Mouse (Mus musculus) layer of hippocampus, adult 2 months (tissue): ENCODE results near the gene Gm10300. TPM values are rescaled to one million over a fixed set of nuclear protein-coding genes. Genes with fewer than 3 reads are reported as not detected.
A peak's percentile ranks its signal among the peaks of the same experiment; 100 is the strongest.

ENCODE experiments used
- DNase-seq, 2 experiments: peaks; one replicate each; pipeline ENCODE4 v3.0.0; 2022; ENCODE audit warnings: low spot score in 2 of 2
- H3K27ac ChIP-seq: fragments of 200-600 bp; 2 replicates; pipeline ENCODE4 v1.8.1; 2022
- H3K4me3 ChIP-seq: fragments of 200-600 bp; 2 replicates; pipeline ENCODE4 v1.8.1; 2022; ENCODE audit warnings: mild to moderate bottlenecking
- CTCF ChIP-seq: fragments of 200-600 bp; conservative IDR thresholded peaks from 2 replicates; pipeline ENCODE4 v1.8.1; 2022; ENCODE audit warnings: antibody characterized with exemption, mild to moderate bottlenecking, moderate library complexity
- total RNA-seq, 2 experiments: library from RNA; stranded (reverse); gene quantifications; 2 replicates each; pipeline ENCODE4 v1.2.3; 2021

Gm10300 gene
- total RNA-seq, 2 experiments from 2014 or later: not detected

GRCm38 (mm10) chr4:132076480-132077405 lies 2.2 kb downstream of the Gm10300 start:
- Histone ChIP-seq H3K4me3 (no peak overlapping the region), H3K27ac (no peak overlapping the region)
- DNase-seq: no peak
- no peak for TF ChIP-seq CTCF

GRCm38 (mm10) chr4:132077445-132077844 lies 2.9 kb downstream of the Gm10300 start:
- Histone ChIP-seq H3K4me3 (no peak overlapping the region), H3K27ac (no peak overlapping the region)
- TF ChIP-seq CTCF: no peak
- no peak for DNase-seq

GRCm38 (mm10) chr4:132078296-132078714 lies 3.8 kb downstream of the Gm10300 start:
- no peak for TF ChIP-seq CTCF
- DNase-seq: no peak
- no peak overlapping the region for H3K4me3 ChIP-seq
- H3K27ac ChIP-seq: no peak overlapping the region

GRCm38 (mm10) chr4:132079555-132080275 lies 5.2 kb downstream of the Gm10300 start:
- Histone ChIP-seq H3K4me3 (no peak overlapping the region; the same call in 1 of the 2 replicates), H3K27ac (no peak overlapping the region)
- DNase-seq: peak; percentile 41 to 68
- peak; percentile 95 for TF ChIP-seq CTCF

- DNase-seq: no peak
- no peak overlapping the region for H3K27ac ChIP-seq
- H3K4me3 ChIP-seq: no peak overlapping the region
- no peak for TF ChIP-seq CTCF
These were observed 6.0 kb downstream of the Gm10300 start for GRCm38 (mm10) chr4:132080492-132080983.

GRCm38 (mm10) chr4:132085114-132085513 lies 10.6 kb downstream of the Gm10300 start:
- no peak for TF ChIP-seq CTCF
- DNase-seq: no peak
- no peak overlapping the region for H3K27ac ChIP-seq
- H3K4me3 ChIP-seq: no peak overlapping the region

GRCm38 (mm10) chr4:132088921-132089320 lies 14.4 kb downstream of the Gm10300 start:
- no peak overlapping the region for H3K27ac ChIP-seq
- TF ChIP-seq CTCF: peak; percentile 93
- H3K4me3 ChIP-seq: no peak overlapping the region
- DNase-seq: peak; percentile 51 to 69

- Histone ChIP-seq H3K4me3 (no peak overlapping the region), H3K27ac (no peak overlapping the region)
- no peak for DNase-seq
- TF ChIP-seq CTCF: no peak
These were observed 18.6 kb downstream of the Gm10300 start for GRCm38 (mm10) chr4:132093136-132093535.

GRCm38 (mm10) chr4:132093928-132094327 lies 19.4 kb downstream of the Gm10300 start:
- DNase-seq: no peak
- no peak for TF ChIP-seq CTCF
- Histone ChIP-seq H3K27ac (no peak overlapping the region), H3K4me3 (no peak overlapping the region)

- no peak overlapping the region for H3K4me3 ChIP-seq
- no peak for DNase-seq
- no peak for TF ChIP-seq CTCF
- no peak overlapping the region for H3K27ac ChIP-seq
These were observed 20.5 kb downstream of the Gm10300 start for GRCm38 (mm10) chr4:132095043-132095442.

GRCm38 (mm10) chr4:132099548-132099947 lies 25.1 kb downstream of the Gm10300 start:
- Histone ChIP-seq H3K27ac (no peak overlapping the region), H3K4me3 (no peak overlapping the region)
- no peak for TF ChIP-seq CTCF
- DNase-seq: peak; percentile 29 to 41

GRCm38 (mm10) chr4:132101152-132101551 lies 26.7 kb downstream of the Gm10300 start:
- H3K27ac ChIP-seq: no peak overlapping the region
- no peak for DNase-seq
- no peak overlapping the region for H3K4me3 ChIP-seq
- peak; percentile 85 for TF ChIP-seq CTCF

- H3K27ac ChIP-seq: no peak overlapping the region
- TF ChIP-seq CTCF: no peak
- no peak overlapping the region for H3K4me3 ChIP-seq
- no peak for DNase-seq
These were observed 33.7 kb downstream of the Gm10300 start for GRCm38 (mm10) chr4:132108221-132108620.

GRCm38 (mm10) chr4:132111227-132111626 lies 36.7 kb downstream of the Gm10300 start:
- Histone ChIP-seq H3K4me3 (no peak overlapping the region), H3K27ac (no peak overlapping the region)
- TF ChIP-seq CTCF: no peak
- no peak for DNase-seq
